Mouse (Mus musculus) layer of hippocampus, postnatal 10 days (tissue): ENCODE measurements around the gene Erbb2. TPM values are rescaled to one million over a fixed set of nuclear protein-coding genes. Genes with fewer than 3 reads are reported as not detected.

Experiments used
- DNase-seq, 2 experiments: peaks; one replicate each; pipeline ENCODE4 v3.0.0; 2021; ENCODE audit warnings: low spot score in 2 of 2
- total RNA-seq, 2 experiments: library from RNA; stranded (reverse); gene quantifications; 2 replicates each; pipeline ENCODE4 v1.2.3; 2021

Gene Erbb2
- total RNA-seq, 2 experiments from 2014 or later, result 3.3 to 4.2 TPM

- DNase-seq, result no peak
These were observed 1.9 kb downstream of the Erbb2 start for GRCm38 (mm10) chr11:98414162-98414561.

GRCm38 (mm10) chr11:98417074-98417473, 4.8 kb downstream of the Erbb2 start:
- DNase-seq, result no peak

- no peak for DNase-seq
These were observed 6.0 kb downstream of the Erbb2 start for GRCm38 (mm10) chr11:98418273-98418672.

DNA sequence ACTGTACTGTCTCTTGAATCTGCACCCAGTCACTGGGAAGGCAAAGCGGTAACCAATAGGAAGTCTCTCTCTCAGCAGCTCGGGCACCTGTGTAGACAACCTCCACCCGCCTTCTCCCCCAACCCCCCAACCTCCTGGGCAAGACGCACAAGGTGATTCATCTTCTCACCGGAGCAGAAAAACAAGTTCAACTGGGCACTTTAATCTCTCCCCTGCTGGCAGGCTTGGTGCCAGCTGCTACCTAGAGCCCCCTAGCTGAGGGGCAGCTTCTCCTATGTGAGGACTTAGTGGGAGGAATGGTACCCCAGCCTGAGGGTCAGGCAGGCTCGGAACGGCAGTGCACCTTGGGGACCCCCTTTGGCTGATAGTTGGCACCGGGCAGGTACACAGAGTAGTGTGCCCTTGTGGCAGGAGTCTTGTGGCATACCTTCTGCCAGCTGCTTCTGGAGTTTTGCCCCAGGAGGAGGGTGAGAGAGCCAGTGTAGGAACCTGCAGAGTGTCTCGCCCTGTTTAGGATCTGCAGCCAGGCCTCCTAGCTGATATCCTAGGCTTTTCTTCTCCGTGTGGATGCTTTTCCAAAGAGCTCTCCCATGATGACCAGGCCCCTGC, 6.8 kb downstream of the Erbb2 start:
- no peak for DNase-seq

DNA sequence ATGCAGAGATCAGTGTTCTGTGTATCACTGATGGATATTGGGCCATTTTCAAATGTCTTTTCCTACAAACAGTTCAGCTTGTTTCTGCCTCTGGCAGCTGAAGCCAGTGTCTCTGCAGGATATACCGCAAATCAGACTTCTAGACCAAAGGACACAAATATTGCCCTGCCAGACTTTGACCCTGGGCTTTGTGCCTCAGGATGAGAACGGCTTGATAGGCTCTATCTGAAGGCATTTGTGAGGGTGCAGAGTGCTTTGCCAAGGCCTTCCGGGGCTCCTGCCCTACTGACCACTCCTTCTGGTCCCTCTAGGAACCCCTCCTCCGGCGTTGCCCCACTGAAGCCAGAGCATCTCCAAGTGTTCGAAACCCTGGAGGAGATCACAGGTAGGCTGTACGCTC, 14.3 kb downstream of the Erbb2 start:
- no peak for DNase-seq

- no peak for DNase-seq
These were observed 16.2 kb downstream of the Erbb2 start for GRCm38 (mm10) chr11:98428436-98428835.

- no peak for DNase-seq
These were observed 19.7 kb downstream of the Erbb2 start for GRCm38 (mm10) chr11:98431743-98432502.

DNA sequence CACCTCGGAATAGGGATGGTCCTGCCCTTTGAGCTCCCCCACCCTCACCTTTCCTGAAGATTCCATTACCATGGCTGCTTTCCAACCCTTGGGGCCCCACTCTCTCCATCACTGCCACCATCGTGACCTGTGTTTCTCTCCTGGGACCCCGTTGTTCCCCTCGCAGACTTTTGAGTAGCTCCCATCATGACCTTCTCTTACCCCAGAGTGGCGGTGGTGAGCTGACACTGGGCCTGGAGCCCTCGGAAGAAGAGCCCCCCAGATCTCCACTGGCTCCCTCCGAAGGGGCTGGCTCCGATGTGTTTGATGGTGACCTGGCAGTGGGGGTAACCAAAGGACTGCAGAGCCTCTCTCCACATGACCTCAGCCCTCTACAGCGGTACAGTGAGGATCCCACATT, 23.5 kb downstream of the Erbb2 start:
- DNase-seq, result no peak

DNA sequence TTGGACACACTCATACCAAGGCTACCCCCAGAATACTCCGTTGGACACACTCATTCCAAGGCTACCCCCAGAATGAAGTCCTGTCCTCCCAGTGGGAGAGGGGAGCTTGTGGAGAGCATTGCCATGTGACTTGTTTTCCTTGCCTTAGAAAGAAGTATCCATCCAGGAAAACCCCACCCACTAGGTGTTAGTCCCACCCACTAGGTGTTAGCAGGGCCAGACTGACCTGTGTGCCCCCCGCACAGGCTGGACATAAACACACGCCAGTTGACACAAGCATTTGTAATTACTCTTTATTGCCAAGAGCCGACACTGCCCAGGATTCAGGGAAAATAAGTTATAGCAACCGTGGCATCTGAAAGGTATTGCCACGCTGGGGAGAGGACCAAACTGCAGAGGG, 25.2 kb downstream of the Erbb2 start:
- DNase-seq, result no peak

GRCm38 (mm10) chr11:98438331-98439158, 26.3 kb downstream of the Erbb2 start, which contains the start of gene Mien1:
Mien1 (minus strand) TSS chr11:98438991.
- peak; percentile 99 for DNase-seq

- no peak for DNase-seq
These were observed 31.4 kb downstream of the Erbb2 start for GRCm38 (mm10) chr11:98443688-98444087.

DNA sequence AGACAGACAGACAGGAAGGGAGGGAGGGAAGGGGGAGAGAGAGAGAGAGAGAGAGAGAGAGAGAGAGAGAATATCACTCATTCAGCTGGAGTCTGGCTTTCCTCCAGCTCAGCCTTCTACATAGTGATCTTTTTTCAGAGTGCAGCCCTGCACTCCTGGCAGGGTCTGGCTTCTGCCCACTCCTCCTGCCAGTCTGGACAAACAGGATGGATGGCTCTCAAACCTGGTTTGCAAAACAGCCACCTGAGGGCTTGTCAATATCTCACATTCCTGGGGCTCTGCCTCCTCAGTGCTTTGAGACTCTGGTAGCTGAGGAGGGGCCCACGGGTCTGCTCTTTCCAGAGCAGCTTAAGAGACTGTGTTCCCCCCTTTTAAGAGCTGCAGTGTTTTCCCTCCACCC, 33.0 kb downstream of the Erbb2 start:
- DNase-seq, result no peak

- no peak for DNase-seq
These were observed 33.4 kb downstream of the Erbb2 start for GRCm38 (mm10) chr11:98445679-98446078.

DNA sequence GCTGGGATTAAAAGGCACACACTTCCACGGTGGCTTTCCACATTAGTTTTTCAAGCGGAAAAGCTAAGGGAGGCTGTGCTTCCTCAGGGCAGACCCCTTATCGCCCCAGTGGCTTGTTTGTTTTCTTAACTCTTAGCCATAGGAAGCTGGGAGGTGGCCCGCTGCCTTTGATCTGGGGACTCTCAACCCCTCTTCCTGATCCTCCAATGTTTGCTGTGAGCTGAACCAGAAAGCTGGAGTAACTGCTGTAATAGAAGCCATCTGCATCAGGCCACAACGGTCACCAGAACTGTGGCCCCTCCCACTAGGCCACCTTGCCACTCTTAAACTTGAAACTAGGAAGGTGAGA, 33.9 kb downstream of the Erbb2 start, which contains the start of gene Grb7:
Gene Grb7, plus strand, starts transcription at position 182 of the 349 bp plus-strand sequence.
- no peak for DNase-seq

DNA sequence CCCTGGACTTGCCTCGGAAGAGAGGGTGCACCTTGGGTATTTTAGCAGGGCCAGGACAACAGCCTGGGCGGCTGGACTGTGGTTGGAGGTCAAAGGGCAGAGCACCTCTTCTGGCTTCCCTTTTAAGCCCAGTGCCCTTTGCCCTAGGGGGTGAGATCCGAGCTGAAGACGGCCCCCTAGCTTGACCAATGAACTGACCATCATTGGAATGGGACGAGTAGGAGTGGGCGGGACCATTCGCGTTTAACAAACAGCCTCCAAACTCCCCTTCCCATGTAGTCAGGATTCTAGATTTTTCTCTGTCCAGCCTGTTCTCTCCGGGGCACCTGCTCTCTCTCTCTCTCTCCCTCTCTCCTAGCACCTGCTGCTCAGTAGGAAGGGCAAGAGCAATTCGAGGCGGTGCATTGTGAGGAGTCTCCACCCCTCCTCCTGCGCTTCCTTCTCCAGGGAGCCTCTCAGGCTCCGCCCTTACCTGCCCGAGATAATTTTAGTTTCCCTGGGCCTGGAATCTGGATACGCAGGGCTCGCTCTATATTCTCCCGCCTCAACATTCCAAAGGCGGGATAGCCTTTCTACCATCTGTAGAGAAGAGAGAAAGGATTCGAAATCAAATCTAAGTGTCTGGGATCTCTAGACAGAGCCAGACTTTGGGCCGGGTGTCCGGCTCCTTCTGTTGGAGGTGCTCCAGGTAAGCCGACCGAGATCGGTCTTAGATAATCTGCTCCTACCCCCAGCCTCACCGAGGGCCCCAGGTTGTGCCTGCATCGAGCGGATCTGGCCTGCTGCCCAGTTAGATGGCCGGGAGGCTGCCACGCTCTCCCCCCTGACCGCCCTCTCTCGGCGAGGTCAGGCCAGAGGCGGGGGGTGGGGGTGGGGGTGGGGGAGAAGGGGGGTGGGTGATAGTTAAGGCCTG, 34.5 kb downstream of the Erbb2 start:
- DNase-seq, result no peak

DNA sequence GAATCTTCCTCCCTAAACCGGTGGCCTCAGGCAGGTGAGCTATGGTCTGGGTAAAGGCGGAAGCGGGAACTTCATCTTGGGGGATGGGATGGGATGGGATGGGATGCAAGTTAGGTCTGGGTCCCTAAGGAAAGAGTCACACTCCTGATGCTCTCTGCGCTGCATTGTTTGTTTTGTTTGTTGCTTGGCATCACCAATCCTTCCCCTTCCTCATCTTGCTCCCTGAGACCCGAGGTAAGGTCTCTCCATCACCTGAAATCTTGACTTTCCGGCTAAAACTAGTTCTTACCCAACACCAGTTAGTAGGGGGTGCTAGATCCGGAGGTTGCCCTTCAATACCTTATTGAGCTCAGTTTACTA, 35.2 kb downstream of the Erbb2 start:
- no peak for DNase-seq

DNA sequence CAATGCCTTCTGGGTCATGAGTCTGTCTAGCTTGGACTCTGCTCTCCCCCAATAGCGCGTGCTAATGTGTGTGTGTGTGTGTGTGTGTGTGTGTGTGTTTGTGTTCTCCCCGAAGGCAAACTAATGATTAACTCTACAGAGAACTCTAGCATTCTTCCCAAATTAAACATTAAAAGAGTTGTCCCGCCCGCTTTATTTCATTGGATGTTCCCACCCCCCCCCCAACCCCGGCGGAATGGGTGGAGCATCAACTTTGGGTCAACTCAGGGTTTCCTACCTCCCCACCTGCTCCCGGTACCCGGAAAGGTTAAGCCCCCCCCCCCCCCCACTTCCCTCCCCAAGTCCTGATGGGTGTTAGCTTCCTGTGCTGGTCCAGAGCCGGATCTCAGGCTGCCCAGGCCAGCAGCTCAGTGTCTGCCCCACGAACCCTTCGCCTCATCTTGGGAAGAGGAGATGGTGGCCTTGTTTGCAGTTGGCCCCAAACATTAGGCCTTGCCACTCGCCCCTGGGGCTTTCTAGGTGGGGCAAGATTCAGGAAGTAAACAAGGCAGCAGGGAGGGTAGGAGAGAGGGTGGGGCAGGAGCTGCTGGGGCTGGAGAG, 36.0 kb downstream of the Erbb2 start:
- DNase-seq, result no peak

GRCm38 (mm10) chr11:98449419-98449818, 37.1 kb downstream of the Erbb2 start:
- DNase-seq, result no peak

GRCm38 (mm10) chr11:98449921-98450771, 37.9 kb downstream of the Erbb2 start:
- DNase-seq, result no peak

DNA sequence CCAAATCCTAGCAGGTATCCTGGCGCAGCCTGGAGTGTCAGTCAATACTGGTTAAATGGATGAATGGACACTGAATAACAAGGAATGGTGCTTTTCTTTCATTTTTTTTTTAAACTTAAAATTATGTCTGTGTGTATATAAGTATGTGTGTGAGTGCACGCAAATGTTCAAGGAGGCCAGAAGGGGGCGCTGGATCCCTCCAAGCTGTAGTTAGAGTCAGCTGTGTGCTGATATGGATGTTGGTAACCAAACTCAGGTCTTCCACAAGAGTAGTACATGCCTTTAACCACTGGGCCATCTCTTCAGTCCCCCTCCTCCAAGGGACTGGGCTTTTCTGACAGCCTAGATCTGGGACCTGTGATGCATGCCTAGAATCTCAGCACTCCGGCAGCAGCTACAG, 43.2 kb downstream of the Erbb2 start:
- no peak for DNase-seq
